Mouse (Mus musculus): ENCODE data around the gene Glis3. TPM values are rescaled to one million over a fixed set of nuclear protein-coding genes. Genes with fewer than 3 reads are reported as not detected.

Gene Glis3
- total and polyA plus RNA-seq, 3 experiments = not detected

DNA sequence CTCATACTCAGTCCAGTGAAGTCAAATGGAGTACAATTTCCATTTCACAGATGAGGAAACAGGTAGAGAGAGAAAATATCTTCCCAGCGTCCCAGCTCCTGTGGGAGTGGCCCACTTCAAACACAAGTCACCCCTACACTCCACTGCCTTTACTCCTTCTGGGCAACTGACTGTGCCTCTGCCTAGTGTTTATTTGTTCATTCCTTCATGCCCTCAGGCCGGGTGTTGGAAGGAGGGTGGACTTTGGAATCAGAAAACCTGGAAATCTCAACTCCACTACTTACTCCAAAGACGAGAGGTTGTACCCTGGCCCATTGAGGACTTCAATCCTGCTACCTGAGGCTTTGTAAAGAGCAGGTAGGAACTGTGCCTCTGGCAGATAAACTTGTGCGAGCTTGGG, 6.5 kb upstream of the Glis3 start (continued):
- TF ChIP-seq ZNF384 (IDR thresholded peaks at IDR 0.05; ENCODE audit: low read depth, low read length) = no peak

DNA sequence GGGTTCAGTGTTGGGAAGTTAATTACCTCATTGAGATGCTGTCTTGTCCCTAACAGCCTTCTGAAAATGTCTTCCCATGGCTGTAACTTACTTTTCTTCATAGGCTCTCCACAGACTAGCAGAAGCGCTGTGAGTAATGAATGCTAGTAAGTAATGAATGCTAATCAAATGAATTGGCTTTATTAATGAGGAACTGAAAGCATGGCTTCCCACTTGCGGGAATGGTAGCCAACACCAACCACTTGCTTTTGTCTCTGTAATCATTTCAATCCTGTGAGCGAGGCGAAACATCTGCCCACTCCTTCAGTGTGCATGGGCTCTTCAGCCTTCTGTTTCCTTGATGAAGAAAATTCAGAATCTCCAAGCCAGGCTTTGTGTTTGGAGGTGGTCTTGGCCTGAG, 5.6 kb upstream of the Glis3 start:
- H3K27ac ChIP-seq (ENCODE audit: control insufficient read depth, low read depth, low read length) = no peak overlapping the region
- no peaks in the 10 kb centered on the region for H3K27me3 ChIP-seq (ENCODE audit: control insufficient read depth in 1 of 2, insufficient read depth in 2 of 2, low read length in 2 of 2)
- H3K4me3 ChIP-seq (ENCODE audit: control insufficient read depth in 1 of 2, insufficient read depth in 1 of 2, low read depth in 2 of 2, low read length in 2 of 2) = no peak overlapping the region

DNA sequence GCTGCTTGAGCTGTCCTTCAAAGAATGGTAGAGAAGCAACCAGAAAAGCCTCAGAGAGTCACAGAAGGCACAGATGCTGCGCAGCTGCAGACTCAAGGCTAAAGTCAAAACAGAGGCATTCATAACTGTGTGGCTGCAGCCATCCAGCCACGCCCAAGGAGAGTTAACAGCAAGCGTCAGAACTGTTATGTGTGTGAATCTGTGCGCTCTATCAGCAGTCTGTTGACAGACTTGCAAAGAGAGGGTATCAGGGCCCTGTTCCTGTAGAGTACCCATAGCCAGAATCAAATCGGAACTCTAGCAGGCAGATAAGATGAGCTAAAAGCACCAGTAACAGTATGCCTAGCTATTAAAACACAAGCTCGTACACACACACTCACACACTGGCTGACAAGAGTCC, 4.5 kb upstream of the Glis3 start:
- DNase-seq (ENCODE audit: low read depth, low spot score) = no peak
- Histone ChIP-seq H3K27me3 (ENCODE audit: control insufficient read depth in 1 of 2, insufficient read depth in 2 of 2, low read length in 2 of 2) (no peaks in the 10 kb centered on the region), H3K27ac (ENCODE audit: control insufficient read depth, low read depth, low read length) (no peak overlapping the region), H3K4me1 (ENCODE audit: control insufficient read depth in 1 of 2, insufficient read depth in 2 of 2, low read length in 2 of 2) (no peaks in the 10 kb centered on the region), H3K79me2 (ENCODE audit: control insufficient read depth, insufficient read depth, low read length, poor library complexity) (no peaks in the 10 kb centered on the region), H3K36me3 (ENCODE audit: control insufficient read depth in 1 of 2, insufficient read depth in 2 of 2, low read length in 2 of 2) (no peaks in the 10 kb centered on the region), H3K4me3 (ENCODE audit: control insufficient read depth in 1 of 2, insufficient read depth in 1 of 2, low read depth in 2 of 2, low read length in 2 of 2) (no peak overlapping the region), H3K9me3 (replicated peaks; ENCODE audit: insufficient read depth, low read length) (no peaks in the 10 kb centered on the region), H3K9ac (ENCODE audit: control insufficient read depth, low read depth, low read length, poor library complexity, severe bottlenecking) (no peak overlapping the region)
- TF ChIP-seq ETS1 (IDR thresholded peaks at IDR 0.05; ENCODE audit: low read depth, low read length) (no peak), POLR2AphosphoS5 (IDR thresholded peaks at IDR 0.05; ENCODE audit: borderline replicate concordance, low read depth, low read length) (no peak)

More for the DNA sequence above, 5.6 kb upstream of the Glis3 start:
- Histone ChIP-seq H3K9ac (ENCODE audit: control insufficient read depth, low read depth, low read length, poor library complexity, severe bottlenecking) (no peak overlapping the region), H3K9me3 (replicated peaks; ENCODE audit: insufficient read depth, low read length) (no peaks in the 10 kb centered on the region), H3K4me1 (ENCODE audit: control insufficient read depth in 1 of 2, insufficient read depth in 2 of 2, low read length in 2 of 2) (no peaks in the 10 kb centered on the region), H3K79me2 (ENCODE audit: control insufficient read depth, insufficient read depth, low read length, poor library complexity) (no peaks in the 10 kb centered on the region), H3K36me3 (ENCODE audit: control insufficient read depth in 1 of 2, insufficient read depth in 2 of 2, low read length in 2 of 2) (no peaks in the 10 kb centered on the region)
- TF ChIP-seq POLR2AphosphoS2 (IDR thresholded peaks at IDR 0.05; ENCODE audit: low read length) = no peak
- no peak for TF ChIP-seq TBP (IDR thresholded peaks at IDR 0.05; ENCODE audit: low read depth, low read length)
- TF ChIP-seq ZNF384 (IDR thresholded peaks at IDR 0.05; ENCODE audit: low read depth, low read length) = no peak
- TF ChIP-seq MAX (IDR thresholded peaks at IDR 0.05; ENCODE audit: low read length) = no peak
- TF ChIP-seq MAFK (IDR thresholded peaks at IDR 0.05; ENCODE audit: borderline replicate concordance, low read depth, low read length) = no peak
- TF ChIP-seq CHD2 (IDR thresholded peaks at IDR 0.05; ENCODE audit: low read length) = no peak
- TF ChIP-seq TAL1 (IDR thresholded peaks at IDR 0.05; ENCODE audit: low read length) = no peak
- TF ChIP-seq NRF1 (IDR thresholded peaks at IDR 0.05; ENCODE audit: insufficient read depth, low read depth, low read length, poor library complexity, severe bottlenecking) = no peak
- no peak for TF ChIP-seq SMC3 (IDR thresholded peaks at IDR 0.05; ENCODE audit: low read depth, low read length)
- no peak for TF ChIP-seq CHD1 (IDR thresholded peaks at IDR 0.05; ENCODE audit: low read depth, low read length)
- no peak for TF ChIP-seq E2F4 (IDR thresholded peaks at IDR 0.05; ENCODE audit: borderline replicate concordance, low read depth, low read length)
- no peak for TF ChIP-seq GABPA (IDR thresholded peaks at IDR 0.05; ENCODE audit: low read depth, low read length)
- no peak for DNase-seq (ENCODE audit: low read depth, low spot score)

DNA sequence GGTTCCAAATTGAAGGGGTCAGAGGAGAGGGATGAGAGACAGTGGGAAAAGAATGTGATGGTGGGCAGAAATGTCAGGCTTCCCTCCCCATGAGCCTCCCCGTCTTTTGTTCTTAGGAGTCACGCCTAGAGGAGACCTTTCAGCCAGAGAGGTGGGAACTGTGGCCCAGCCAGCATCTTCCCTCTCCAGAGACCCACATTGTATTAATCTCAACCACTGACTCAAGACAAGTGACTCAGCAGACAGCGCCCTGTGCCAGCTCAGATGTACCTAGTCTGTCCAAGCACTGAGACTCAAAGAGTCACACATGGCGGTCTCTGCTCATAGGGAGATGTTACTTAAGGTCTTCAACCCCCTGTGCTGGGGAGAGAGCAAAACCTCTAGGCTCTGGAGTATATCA, 3.5 kb upstream of the Glis3 start:
- no peaks in the 10 kb centered on the region for H3K79me2 ChIP-seq (ENCODE audit: control insufficient read depth, insufficient read depth, low read length, poor library complexity)
- H3K27ac ChIP-seq (ENCODE audit: control insufficient read depth, low read depth, low read length) = no peak overlapping the region
- TF ChIP-seq NRF1 (IDR thresholded peaks at IDR 0.05; ENCODE audit: insufficient read depth, low read depth, low read length, poor library complexity, severe bottlenecking) (no peak), MEF2A (IDR thresholded peaks at IDR 0.05; ENCODE audit: extremely low read depth, insufficient replicate concordance, low read depth, low read length, poor library complexity, severe bottlenecking) (no peak), MYB (IDR thresholded peaks at IDR 0.05; ENCODE audit: low read depth, low read length) (no peak), GABPA (IDR thresholded peaks at IDR 0.05; ENCODE audit: low read depth, low read length) (no peak), BHLHE40 (IDR thresholded peaks at IDR 0.05; ENCODE audit: borderline replicate concordance, low read depth, low read length) (no peak), KAT2A (conservative IDR thresholded peaks at IDR 0.05; ENCODE audit: low read depth, low read length) (no peak), MAFK (IDR thresholded peaks at IDR 0.05; ENCODE audit: borderline replicate concordance, low read depth, low read length) (no peak), TCF12 (IDR thresholded peaks at IDR 0.05; ENCODE audit: low read depth, low read length) (no peak), ELF1 (IDR thresholded peaks at IDR 0.05; ENCODE audit: low read depth, low read length) (no peak), RCOR1 (IDR thresholded peaks at IDR 0.05; ENCODE audit: low read depth, low read length) (no peak), MAX (IDR thresholded peaks at IDR 0.05; ENCODE audit: low read length) (no peak), MAZ (IDR thresholded peaks at IDR 0.05; ENCODE audit: low read depth, low read length) (no peak), SMC3 (IDR thresholded peaks at IDR 0.05; ENCODE audit: low read depth, low read length) (no peak), POLR2AphosphoS5 (IDR thresholded peaks at IDR 0.05; ENCODE audit: borderline replicate concordance, low read depth, low read length) (no peak), USF2 (IDR thresholded peaks at IDR 0.05; ENCODE audit: borderline replicate concordance in 1 of 2, insufficient read depth in 1 of 2, low read depth in 1 of 2, low read length in 2 of 2) (no peak), TBP (IDR thresholded peaks at IDR 0.05; ENCODE audit: low read depth, low read length) (no peak)
- no peak overlapping the region for H3K4me3 ChIP-seq (ENCODE audit: control insufficient read depth in 1 of 2, insufficient read depth in 1 of 2, low read depth in 2 of 2, low read length in 2 of 2)
- no peak overlapping the region for H3K9ac ChIP-seq (ENCODE audit: control insufficient read depth, low read depth, low read length, poor library complexity, severe bottlenecking)
- DNase-seq (ENCODE audit: low read depth, low spot score) = no peak
- H3K4me1 ChIP-seq (ENCODE audit: control insufficient read depth in 1 of 2, insufficient read depth in 2 of 2, low read length in 2 of 2) = no peaks in the 10 kb centered on the region
- H3K9me3 ChIP-seq (replicated peaks; ENCODE audit: insufficient read depth, low read length) = no peaks in the 10 kb centered on the region
- no peaks in the 10 kb centered on the region for H3K27me3 ChIP-seq (ENCODE audit: control insufficient read depth in 1 of 2, insufficient read depth in 2 of 2, low read length in 2 of 2)
- H3K36me3 ChIP-seq (ENCODE audit: control insufficient read depth in 1 of 2, insufficient read depth in 2 of 2, low read length in 2 of 2) = no peaks in the 10 kb centered on the region

Data from MEL (cell line).